Mouse (Mus musculus) brain, embryonic 14.5 days (tissue): ENCODE data around the gene Sstr3.

Experiments used
- CTCF ChIP-seq: fragments of 200-500 bp; IDR thresholded peaks from 2 replicates; pipeline ENCODE4 v1.5.1; 2012; ENCODE audit warnings: inconsistent platforms, mild to moderate bottlenecking, moderate library complexity, borderline replicate concordance; ENCODE audit not compliant: insufficient read depth, insufficient read length; ENCODE audit errors: extremely low read depth
- POLR2A ChIP-seq: fragments of 200-500 bp; IDR thresholded peaks from 2 replicates; pipeline ENCODE4 v1.6.1; 2012; ENCODE audit warnings: mild to moderate bottlenecking, inconsistent platforms, borderline replicate concordance; ENCODE audit not compliant: poor library complexity, insufficient read depth, insufficient read length, severe bottlenecking; ENCODE audit errors: extremely low read depth

- TF ChIP-seq CTCF (no peak), POLR2A (no peak)
These were observed 35.1 kb downstream of the Sstr3 start for GRCm38 (mm10) chr15:78509297-78509899.
